Mouse (Mus musculus): Measurements from ENCODE around the gene Csf2.

The Csf2 gene

GRCm38 (mm10) chr11:54227478-54227877 is 22.0 kb downstream of the Csf2 start:
- DNase-seq: no peak

DNA sequence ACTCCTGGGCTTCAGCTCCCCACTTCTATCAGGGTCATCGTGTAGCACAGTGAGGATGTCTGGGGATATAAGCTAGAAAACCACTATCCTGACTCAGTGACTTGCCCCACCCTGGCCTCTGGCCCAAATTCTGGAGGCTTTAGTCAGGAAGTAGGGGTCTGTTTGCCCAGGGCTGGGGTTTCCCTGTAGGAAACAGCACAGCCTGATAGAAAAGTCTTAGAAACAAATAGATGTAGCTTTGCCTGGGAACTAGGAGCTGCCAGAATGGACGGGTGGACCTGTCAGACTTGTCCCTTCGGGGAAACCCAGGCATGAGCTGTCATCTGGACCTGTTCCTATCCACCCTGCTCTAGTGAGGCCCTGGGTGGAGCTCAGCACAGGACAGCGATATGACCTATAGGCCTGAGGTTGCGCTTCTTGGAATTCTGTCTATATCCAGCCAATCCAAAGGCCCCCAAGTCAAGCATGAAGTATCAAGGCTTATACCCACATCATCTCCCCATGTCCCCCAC is 24.9 kb downstream of the Csf2 start:
- DNase-seq: no peak

DNA sequence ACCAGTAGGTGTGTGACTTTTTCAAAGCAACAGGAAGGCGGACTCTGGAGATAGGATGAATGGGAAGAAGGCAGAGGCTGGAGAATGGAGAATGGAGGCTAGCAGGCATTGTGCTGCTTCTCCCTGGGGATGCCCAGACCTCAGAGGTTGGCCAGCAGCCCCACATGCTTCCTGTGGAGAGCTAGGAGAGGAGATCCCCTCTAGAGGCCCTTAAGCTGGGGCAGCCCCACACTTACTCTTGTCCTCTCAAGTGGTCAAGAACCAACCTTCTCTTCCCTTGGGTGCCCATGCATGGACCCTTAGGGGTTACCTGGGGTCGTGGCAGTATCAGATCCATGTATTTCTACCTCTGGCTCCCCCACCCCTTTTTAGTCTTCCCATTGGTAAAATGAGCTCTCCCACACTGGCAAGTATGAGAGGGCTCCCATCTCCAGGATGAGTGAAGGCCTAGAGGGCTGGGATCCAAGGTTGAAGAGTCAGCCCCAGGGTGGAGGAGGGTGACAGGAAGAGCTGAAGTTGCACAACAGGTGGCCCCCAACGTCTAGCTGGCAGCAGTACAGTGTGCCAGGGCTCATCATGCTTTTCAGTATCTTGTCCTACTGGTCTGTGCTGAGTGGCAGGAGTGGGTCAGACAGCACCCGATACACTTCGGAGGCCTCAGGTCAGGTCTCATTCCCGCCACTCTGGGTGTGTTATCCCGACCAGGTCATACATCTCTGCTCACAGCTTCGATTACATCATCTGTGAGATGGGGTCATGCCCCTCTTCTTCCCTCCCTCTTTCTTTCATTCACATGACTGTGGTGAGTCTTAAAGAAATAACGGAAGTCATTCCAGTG is 25.6 kb downstream of the Csf2 start:
- no peak for DNase-seq

GRCm38 (mm10) chr11:54219903-54220740 is 29.3 kb downstream of the Csf2 start:
- DNase-seq: no peak

DNA sequence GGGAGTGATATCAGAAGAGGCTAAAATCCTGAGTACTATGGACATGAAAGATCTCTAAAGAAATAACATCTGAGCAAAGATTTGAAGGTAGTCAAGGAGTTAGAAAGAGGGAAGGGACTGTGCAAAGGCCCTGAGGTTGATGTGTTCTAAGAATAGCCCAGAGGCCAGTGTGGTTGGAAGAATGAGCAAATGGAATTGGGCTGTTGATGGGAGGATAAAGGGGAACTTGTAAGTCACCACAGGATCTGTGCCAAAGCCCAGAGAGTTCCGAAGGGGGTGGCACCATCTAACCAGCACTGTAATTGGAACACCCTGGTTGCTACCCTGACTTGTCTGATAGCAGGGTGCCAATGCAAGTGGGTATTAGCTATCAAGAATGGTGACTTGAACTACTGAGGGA is 30.3 kb downstream of the Csf2 start:
- DNase-seq: no peak

DNA sequence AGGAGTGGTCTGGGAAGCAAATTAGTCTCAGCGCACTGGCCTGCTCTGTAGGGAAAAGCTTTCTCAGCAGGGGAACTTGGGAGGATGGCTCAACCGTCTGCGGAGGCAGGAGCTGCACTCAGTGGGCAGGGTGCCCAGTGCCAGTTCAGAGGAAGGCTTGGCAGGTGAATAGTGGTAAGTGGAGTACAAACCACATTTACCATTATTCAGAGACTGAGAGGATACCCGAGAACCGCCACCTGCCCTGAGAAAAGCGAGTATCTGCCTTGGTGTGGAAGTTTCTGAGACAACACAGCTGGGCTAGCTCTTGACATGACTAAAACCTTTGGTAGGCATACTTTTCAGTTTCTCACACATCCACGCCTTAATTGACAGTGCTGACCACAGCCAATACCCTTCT is 32.1 kb downstream of the Csf2 start:
- peak in 1 of 2 experiments; percentile 14 for DNase-seq

GRCm38 (mm10) chr11:54216091-54216490 is 33.4 kb downstream of the Csf2 start:
- DNase-seq: no peak

GRCm38 (mm10) chr11:54214499-54215443 is 34.7 kb downstream of the Csf2 start:
- peak; percentile 12 to 18 for DNase-seq

GRCm38 (mm10) chr11:54213631-54214030 is 35.8 kb downstream of the Csf2 start:
- peak; percentile 13 to 24 for DNase-seq

- DNase-seq: no peak
These were observed 42.5 kb downstream of the Csf2 start for GRCm38 (mm10) chr11:54206993-54207392.

- no peak for DNase-seq
These were observed 44.1 kb downstream of the Csf2 start for GRCm38 (mm10) chr11:54205366-54205765.

DNA sequence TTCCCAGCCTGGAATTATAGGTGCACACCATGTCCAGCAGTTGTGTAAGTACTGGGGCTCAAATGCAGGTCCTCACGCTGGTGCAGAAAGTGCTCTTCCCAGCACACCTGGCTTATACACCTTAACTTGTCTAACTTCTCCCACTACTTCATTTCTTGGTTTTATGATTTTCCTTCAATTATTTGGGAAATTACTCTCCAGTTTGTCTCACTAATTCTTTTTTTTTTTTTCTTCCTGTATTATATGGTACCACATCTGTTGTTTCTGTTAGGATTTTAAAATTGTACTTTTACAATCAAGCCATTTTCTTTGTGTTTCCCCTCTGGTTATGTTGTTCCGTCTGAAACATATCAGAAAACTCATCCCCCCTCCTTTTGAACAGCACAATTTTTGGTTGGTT is 44.7 kb downstream of the Csf2 start:
- DNase-seq: no peak

- no peak for DNase-seq
These were observed 46.3 kb downstream of the Csf2 start for GRCm38 (mm10) chr11:54203162-54203561.

GRCm38 (mm10) chr11:54201881-54202685 is 47.4 kb downstream of the Csf2 start:
- no peak for DNase-seq

- no peak for DNase-seq
These were observed 48.1 kb downstream of the Csf2 start for GRCm38 (mm10) chr11:54201287-54201773.
